Mouse (Mus musculus) c-Kit-positive CD71-positive TER-119-positive erythroid progenitor cells, embryonic 14.5 days (primary cell): ENCODE data around the gene B3gnt2.

Experiments used
- DNase-seq: peaks from one replicate; pipeline ENCODE4 v3.0.0-alpha.2; 2013; ENCODE audit warnings: low spot score

Gene B3gnt2

GRCm38 (mm10) chr11:22860335-22861227 lies at the start of gene B3gnt2:
Gene B3gnt2 (minus strand): TSS chr11:22860961.
- no peak for DNase-seq

GRCm38 (mm10) chr11:22906453-22906865 lies 45.7 kb upstream of the B3gnt2 start:
- no peak for DNase-seq

- DNase-seq: no peak
Observed at GRCm38 (mm10) chr11:22902923-22903322, 42.2 kb upstream of the B3gnt2 start.

- DNase-seq: no peak
Observed at GRCm38 (mm10) chr11:22900041-22900440, 39.3 kb upstream of the B3gnt2 start.

GRCm38 (mm10) chr11:22897642-22898041 lies 36.9 kb upstream of the B3gnt2 start:
- no peak for DNase-seq

GRCm38 (mm10) chr11:22897127-22897526 lies 36.4 kb upstream of the B3gnt2 start:
- DNase-seq: no peak

GRCm38 (mm10) chr11:22893075-22893474 lies 32.3 kb upstream of the B3gnt2 start:
- DNase-seq: no peak

- no peak for DNase-seq
Observed at GRCm38 (mm10) chr11:22892466-22892865, 31.7 kb upstream of the B3gnt2 start.

- DNase-seq: no peak
Observed at GRCm38 (mm10) chr11:22891876-22892275, 31.1 kb upstream of the B3gnt2 start.

GRCm38 (mm10) chr11:22891242-22891641 lies 30.5 kb upstream of the B3gnt2 start:
- DNase-seq: no peak

- DNase-seq: no peak
Observed at GRCm38 (mm10) chr11:22889224-22889623, 28.5 kb upstream of the B3gnt2 start.

- DNase-seq: no peak
Observed at GRCm38 (mm10) chr11:22886991-22887390, 26.2 kb upstream of the B3gnt2 start.

- DNase-seq: no peak
Observed at GRCm38 (mm10) chr11:22885350-22885749, 24.6 kb upstream of the B3gnt2 start.

- no peak for DNase-seq
Observed at GRCm38 (mm10) chr11:22883676-22884075, 22.9 kb upstream of the B3gnt2 start.

- DNase-seq: no peak
Observed at GRCm38 (mm10) chr11:22882926-22883325, 22.2 kb upstream of the B3gnt2 start.

GRCm38 (mm10) chr11:22880383-22881172 lies 19.8 kb upstream of the B3gnt2 start:
- no peak for DNase-seq

GRCm38 (mm10) chr11:22879645-22880044 lies 18.9 kb upstream of the B3gnt2 start:
- DNase-seq: no peak

GRCm38 (mm10) chr11:22876680-22877330 lies 16.0 kb upstream of the B3gnt2 start:
- peak; percentile 48 for DNase-seq

GRCm38 (mm10) chr11:22875279-22875678 lies 14.5 kb upstream of the B3gnt2 start:
- no peak for DNase-seq

- DNase-seq: no peak
Observed at GRCm38 (mm10) chr11:22874747-22875146, 14.0 kb upstream of the B3gnt2 start.

GRCm38 (mm10) chr11:22873383-22873782 lies 12.6 kb upstream of the B3gnt2 start:
- no peak for DNase-seq

GRCm38 (mm10) chr11:22872307-22872680 lies 11.5 kb upstream of the B3gnt2 start:
- DNase-seq: no peak
